Mouse (Mus musculus) ES-E14 (cell line): ENCODE data around the gene Psd. TPM values are rescaled to one million over a fixed set of nuclear protein-coding genes. Genes with fewer than 3 reads are reported as not detected.
A peak's percentile ranks its signal among the peaks of the same experiment; 100 is the strongest.

Experiments
- DNase-seq: peaks from one replicate; pipeline ENCODE4 v3.0.0-alpha.2; 2013; ENCODE audit warnings: low read depth, low spot score
- H3K27ac ChIP-seq: 2 replicates; pipeline ENCODE4 v1.5.1; 2012; ENCODE audit warnings: low read depth, mild to moderate bottlenecking, low read length, moderate library complexity, mixed read lengths; ENCODE audit not compliant: poor library complexity, insufficient read depth, severe bottlenecking
- H3K36me3 ChIP-seq: 2 replicates; pipeline ENCODE4 v1.6.1; 2012; ENCODE audit warnings: mild to moderate bottlenecking, low read length, moderate library complexity, mixed read lengths; ENCODE audit not compliant: control insufficient read depth, poor library complexity, insufficient read depth, severe bottlenecking
- H3K4me1 ChIP-seq, 2 experiments: fragments of 150-350 bp in 1 of 2; sonication (generic) in 1 of 2; 2 replicates each; pipeline ENCODE4 v1.6.1; 2012; ENCODE audit warnings: low read length in 2 of 2, mild to moderate bottlenecking in 1 of 2, mixed read lengths in 1 of 2; ENCODE audit not compliant: control insufficient read depth in 2 of 2, insufficient read depth in 2 of 2, poor library complexity in 1 of 2
- H3K4me3 ChIP-seq, 2 experiments: fragments of 150-350 bp in 1 of 2; sonication (generic) in 1 of 2; 2 replicates each; pipeline ENCODE4 v1.5.1; 2012; ENCODE audit warnings: low read length in 2 of 2, low read depth in 1 of 2, mild to moderate bottlenecking in 1 of 2, mixed read lengths in 1 of 2; ENCODE audit not compliant: insufficient read depth in 1 of 2, poor library complexity in 1 of 2, severe bottlenecking in 1 of 2
- H3K9ac ChIP-seq: 2 replicates; pipeline ENCODE4 v1.6.1; 2012; ENCODE audit warnings: low read depth, mild to moderate bottlenecking, low read length, mixed read lengths; ENCODE audit not compliant: poor library complexity, insufficient read depth, severe bottlenecking
- H3K9me3 ChIP-seq: fragments of 150-350 bp; sonication (generic); 2 replicates; pipeline ENCODE4 v1.6.1; 2012; ENCODE audit warnings: low read depth, mild to moderate bottlenecking, low read length; ENCODE audit not compliant: control insufficient read depth, insufficient read depth
- CHD2 ChIP-seq: IDR thresholded peaks from 2 replicates; pipeline ENCODE4 v1.6.1; 2014; ENCODE audit warnings: mild to moderate bottlenecking, low read depth, low read length, inconsistent platforms
- HCFC1 ChIP-seq: IDR thresholded peaks from 2 replicates; pipeline ENCODE4 v1.6.1; 2012; ENCODE audit warnings: low read length, inconsistent platforms, borderline replicate concordance; ENCODE audit not compliant: insufficient read depth
- MAFK ChIP-seq: IDR thresholded peaks from 2 replicates; pipeline ENCODE4 v1.6.1; 2014; ENCODE audit warnings: mild to moderate bottlenecking, low read depth, low read length, inconsistent platforms; ENCODE audit not compliant: insufficient read depth
- ZC3H11A ChIP-seq: IDR thresholded peaks from 2 replicates; pipeline ENCODE4 v1.6.1; 2012; ENCODE audit warnings: low read depth, mild to moderate bottlenecking, inconsistent platforms, low read length, borderline replicate concordance
- ZNF384 ChIP-seq: IDR thresholded peaks from 2 replicates; pipeline ENCODE4 v1.6.1; 2012; ENCODE audit warnings: low read depth, low read length, inconsistent platforms
- in situ Hi-C, 2 experiments: fragments of 600-800 bp; cut with MboI; formaldehyde crosslinking; loops; one replicate each; pipeline ENCODE4 v1.15.1; 2025; ENCODE audit warnings: low sequenced_read_pairs in 2 of 2, inconsistent platforms in 1 of 2; ENCODE audit not compliant: unreplicated experiment in 2 of 2
- total RNA-seq: library from RNA; depleted of rRNA; stranded (reverse); fragments of 300-350 nt; gene quantifications from 2 replicates; pipeline ENCODE4 v1.2.3, GENCODE M21; 2012

Gene Psd
- total RNA-seq, 1 experiment, result 2.4 TPM

DNA sequence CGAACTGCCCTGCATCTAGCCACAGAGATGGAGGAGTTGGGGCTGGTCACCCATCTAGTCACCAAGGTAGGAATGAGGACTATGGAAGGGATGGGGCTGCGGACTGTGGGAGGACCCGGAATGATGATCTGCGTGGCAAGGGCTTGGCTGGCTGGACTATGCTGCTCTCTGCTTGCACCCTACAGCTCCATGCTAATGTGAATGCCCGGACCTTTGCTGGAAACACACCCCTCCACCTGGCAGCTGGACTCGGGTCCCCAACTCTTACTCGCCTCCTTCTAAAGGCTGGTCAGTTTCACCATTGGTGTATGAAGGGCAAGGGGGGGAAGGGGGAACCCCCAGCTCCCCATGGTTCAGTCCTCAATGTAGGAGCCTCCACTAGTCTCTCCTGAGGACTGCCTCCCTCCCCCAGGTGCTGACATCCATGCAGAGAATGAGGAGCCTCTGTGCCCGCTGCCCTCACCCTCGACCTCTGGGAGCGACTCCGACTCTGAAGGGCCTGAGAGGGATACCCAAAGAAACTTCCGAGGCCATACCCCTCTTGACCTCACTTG is 16.6 kb downstream of the Psd start:
- H3K9ac ChIP-seq, result no peak overlapping the region
- no peak for DNase-seq
- in situ Hi-C loops, result no loop called here
- H3K27ac ChIP-seq, result no peak overlapping the region
- H3K36me3 ChIP-seq, result peaks cover 6% of the 10 kb centered on the region; the same call in 1 of the 2 replicates
- peaks cover 0 to 15% of the 10 kb centered on the region in 2 experiments; a peak in 1 of 4 replicates for H3K4me1 ChIP-seq
- no peak overlapping the region for H3K4me3 ChIP-seq
- H3K9me3 ChIP-seq, result no peaks in the 10 kb centered on the region
- no peak for TF ChIP-seq ZC3H11A
- no peak for TF ChIP-seq ZNF384
- no peak for TF ChIP-seq HCFC1
- no peak for TF ChIP-seq CHD2
- TF ChIP-seq MAFK, result no peak

- Histone ChIP-seq H3K4me1 (peaks cover 0 to 18% of the 10 kb centered on the region in 2 experiments; a peak in 1 of 4 replicates), H3K9ac (no peak overlapping the region), H3K4me3 (no peak overlapping the region), H3K36me3 (peaks cover 6% of the 10 kb centered on the region; the same call in 1 of the 2 replicates), H3K9me3 (no peaks in the 10 kb centered on the region), H3K27ac (no peak overlapping the region)
- no peak for TF ChIP-seq ZNF384
- no peak for TF ChIP-seq HCFC1
- TF ChIP-seq MAFK, result no peak
- TF ChIP-seq ZC3H11A, result no peak
- no peak for TF ChIP-seq CHD2
- no peak for DNase-seq
- in situ Hi-C loops, result no loop called here
Measured at GRCm38 (mm10) chr19:46309651-46310305, 17.2 kb downstream of the Psd start.

DNA sequence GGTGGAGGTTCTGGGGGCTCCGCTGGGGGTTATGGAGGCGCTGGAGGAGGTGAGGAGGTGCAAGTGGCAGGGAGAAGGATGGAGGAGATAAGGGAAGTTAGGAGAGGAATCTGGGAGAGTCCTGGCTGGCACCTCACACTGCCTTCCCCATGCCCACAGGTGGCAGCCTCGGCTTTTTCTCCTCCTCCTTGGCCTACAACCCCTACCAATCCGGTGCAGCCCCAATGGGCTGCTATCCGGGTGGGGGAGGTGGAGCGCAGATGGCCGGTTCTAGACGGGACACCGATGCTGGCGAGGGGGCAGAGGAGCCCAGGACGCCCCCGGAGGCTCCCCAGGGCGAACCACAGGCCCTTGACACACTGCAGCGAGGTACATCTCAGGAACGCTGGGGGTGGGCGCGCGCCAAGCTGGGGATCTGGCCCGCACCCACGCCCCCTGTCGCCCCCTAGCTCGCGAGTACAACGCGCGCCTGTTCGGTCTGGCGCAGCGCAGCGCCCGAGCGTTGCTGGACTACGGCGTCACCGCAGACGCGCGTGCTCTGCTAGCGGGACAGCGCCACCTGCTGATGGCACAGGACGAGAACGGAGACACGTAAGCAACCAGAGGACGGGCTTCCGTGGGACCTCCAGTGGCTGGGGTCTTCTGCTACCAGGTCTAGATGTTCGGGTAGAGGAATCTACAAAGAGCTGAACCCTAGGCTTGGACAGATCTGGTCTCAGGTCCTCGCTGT is 18.1 kb downstream of the Psd start:
- Histone ChIP-seq H3K27ac (no peak overlapping the region), H3K9ac (peak overlapping the region; percentile 66), H3K4me3 (peak overlapping the region; percentile 62 to 71), H3K4me1 (peaks cover 0 to 16% of the 10 kb centered on the region in 2 experiments; a peak in 1 of 4 replicates), H3K36me3 (peaks cover 6% of the 10 kb centered on the region; the same call in 1 of the 2 replicates), H3K9me3 (no peaks in the 10 kb centered on the region)
- 0 out of 2 replicates have a peak, but pooled peaks have one; percentile 18 for TF ChIP-seq ZC3H11A
- no peak for TF ChIP-seq ZNF384
- TF ChIP-seq HCFC1, result peak; percentile 32; the same call in 1 of the 2 replicates
- TF ChIP-seq CHD2, result no peak
- peak; percentile 19; the same call in 1 of the 2 replicates for TF ChIP-seq MAFK
- in situ Hi-C loops, result no loop called here
- peak; percentile 82 for DNase-seq

GRCm38 (mm10) chr19:46308303-46308702 is 18.7 kb downstream of the Psd start:
- in situ Hi-C loops, result no loop called here
- peak overlapping the region; percentile 66 for H3K9ac ChIP-seq
- H3K36me3 ChIP-seq, result peaks cover 6% of the 10 kb centered on the region; the same call in 1 of the 2 replicates
- peaks cover 0 to 18% of the 10 kb centered on the region in 2 experiments; a peak in 1 of 4 replicates for H3K4me1 ChIP-seq
- H3K4me3 ChIP-seq, result peak overlapping the region; percentile 62 to 71
- no peak for DNase-seq
- TF ChIP-seq HCFC1 (no peak), MAFK (no peak), ZC3H11A (no peak), CHD2 (no peak), ZNF384 (no peak)
- no peaks in the 10 kb centered on the region for H3K9me3 ChIP-seq
- H3K27ac ChIP-seq, result no peak overlapping the region
